Mouse (Mus musculus): ENCODE measurements at regions not wholly inside any gene's neighbourhood (a gene's known extent, or its start where the extent isn't known, plus 50 kb on each side); places are given as distances from the start of the nearest gene placed in this dataset.

DNA sequence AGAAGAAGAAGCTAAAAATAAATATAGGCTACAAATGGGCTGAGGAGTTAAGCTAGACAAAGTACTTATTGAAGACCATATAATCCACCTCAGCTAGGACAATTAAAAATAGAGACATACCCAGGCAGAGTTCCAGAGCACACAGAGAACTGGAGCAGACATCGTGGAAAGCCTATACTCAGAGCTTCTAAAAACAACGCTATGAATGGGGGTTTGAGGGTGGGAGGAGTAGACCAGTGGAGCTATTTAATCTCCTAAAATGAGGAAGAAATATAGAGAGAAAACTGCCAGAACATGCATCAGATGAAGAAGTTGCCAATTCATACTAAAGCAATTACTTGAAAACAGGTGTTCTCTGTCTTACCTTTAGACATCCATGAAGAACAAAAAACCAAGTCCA lies 720.8 kb downstream of the Efna5 start:
- TF ChIP-seq TCF12 (IDR thresholded peaks at IDR 0.05; ENCODE audit: insufficient read depth, poor library complexity, severe bottlenecking): no peak
- TF ChIP-seq POLR2A (IDR thresholded peaks at IDR 0.05; ENCODE audit: insufficient read length, low read depth): no peak
- TF ChIP-seq MAX (IDR thresholded peaks at IDR 0.05; ENCODE audit: low read depth): no peak

Data from myocyte (in vitro differentiated cells).